Mouse (Mus musculus): ENCODE data around the gene Eif4ebp2.
A peak's percentile ranks its signal among the peaks of the same experiment; 100 is the strongest.

The Eif4ebp2 gene

DNA sequence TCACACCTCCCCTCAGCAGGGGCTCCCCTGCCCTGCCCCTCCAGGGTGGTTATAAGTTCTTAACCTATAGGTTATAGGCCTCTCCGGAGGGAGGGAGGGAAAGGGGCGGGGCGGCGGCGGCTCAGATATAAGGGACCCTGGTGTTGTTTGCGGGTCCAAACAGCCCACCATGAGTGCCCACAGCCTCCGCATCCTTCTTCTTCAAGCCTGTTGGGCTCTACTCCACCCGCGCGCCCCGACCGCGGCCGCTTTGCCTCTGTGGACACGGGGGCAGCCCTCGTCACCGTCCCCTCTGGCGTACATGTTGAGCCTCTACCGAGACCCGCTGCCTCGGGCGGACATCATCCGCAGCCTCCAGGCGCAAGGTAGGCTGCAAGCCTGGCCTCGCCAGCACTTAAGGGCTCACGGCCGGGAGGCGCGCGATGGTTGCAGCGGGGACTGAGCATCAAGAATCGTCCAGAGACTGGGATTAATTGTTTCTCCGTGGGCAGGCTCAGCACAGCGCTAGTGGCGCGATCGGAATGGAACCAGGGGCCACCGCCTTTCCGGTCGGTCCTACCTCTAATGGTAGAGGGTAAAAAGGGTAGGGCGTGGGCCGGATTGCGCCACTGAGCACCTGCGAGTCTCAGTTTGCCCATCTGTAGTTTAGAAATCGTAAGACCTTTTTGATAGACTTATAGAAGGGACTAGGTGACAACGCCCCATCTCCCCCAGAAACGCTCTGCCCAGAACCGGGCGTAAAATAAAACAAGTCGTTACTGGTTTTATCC lies 34.1 kb downstream of the Eif4ebp2 start:
- DNase-seq (ENCODE audit: low spot score), result no peak

DNA sequence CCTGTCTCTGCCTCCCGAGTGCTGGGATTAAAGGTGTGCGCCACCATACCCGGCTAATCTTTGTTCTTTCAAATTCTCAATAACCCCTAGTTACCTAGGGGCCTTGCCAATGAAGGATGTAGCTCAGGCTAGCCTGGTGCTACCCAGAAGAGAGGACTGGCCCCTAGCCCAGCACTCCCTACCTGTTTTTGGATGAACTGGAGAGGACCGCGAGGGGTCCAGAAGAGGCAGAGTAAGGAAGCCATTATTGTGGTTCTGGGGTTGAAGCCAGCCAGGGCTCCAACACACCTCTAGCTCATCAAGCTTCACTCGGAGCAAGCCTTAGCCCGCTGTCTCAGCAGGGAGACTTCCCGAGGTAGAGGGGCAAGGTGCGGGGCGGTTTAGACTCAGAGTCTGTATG lies 34.8 kb downstream of the Eif4ebp2 start, which contains the start of gene Nodal:
TSS of gene Nodal (plus strand) at position 301 of the 400 bp plus-strand sequence.
- no peak for DNase-seq (ENCODE audit: low spot score)

GRCm38 (mm10) chr10:61417046-61417445 lies 35.4 kb downstream of the Eif4ebp2 start:
- no peak for DNase-seq (ENCODE audit: low spot score)

- DNase-seq (ENCODE audit: low spot score), result no peak
These were observed 35.9 kb downstream of the Eif4ebp2 start for GRCm38 (mm10) chr10:61416561-61416960.

DNA sequence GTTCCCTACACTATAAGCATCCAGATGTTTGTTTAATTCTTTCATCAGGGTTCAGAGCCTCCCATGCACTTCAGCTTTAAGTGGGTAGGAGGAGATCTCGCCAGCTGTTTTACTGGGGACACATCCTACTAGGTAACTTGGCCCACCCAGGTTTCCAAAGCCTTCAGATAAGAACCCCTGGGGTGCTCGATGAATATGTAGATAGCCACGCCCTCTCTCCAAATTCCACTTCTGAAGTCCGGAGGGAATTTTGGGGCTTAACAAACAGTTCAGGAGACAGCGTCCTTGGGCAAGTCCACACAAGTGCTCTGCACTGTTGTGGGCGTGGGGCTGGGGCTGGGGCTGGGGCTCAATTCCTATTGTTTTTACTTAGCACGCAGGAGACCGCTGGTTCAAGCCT lies 36.6 kb downstream of the Eif4ebp2 start:
- no peak for DNase-seq (ENCODE audit: low spot score)

GRCm38 (mm10) chr10:61415240-61415639 lies 37.2 kb downstream of the Eif4ebp2 start:
- DNase-seq (ENCODE audit: low spot score), result no peak

DNA sequence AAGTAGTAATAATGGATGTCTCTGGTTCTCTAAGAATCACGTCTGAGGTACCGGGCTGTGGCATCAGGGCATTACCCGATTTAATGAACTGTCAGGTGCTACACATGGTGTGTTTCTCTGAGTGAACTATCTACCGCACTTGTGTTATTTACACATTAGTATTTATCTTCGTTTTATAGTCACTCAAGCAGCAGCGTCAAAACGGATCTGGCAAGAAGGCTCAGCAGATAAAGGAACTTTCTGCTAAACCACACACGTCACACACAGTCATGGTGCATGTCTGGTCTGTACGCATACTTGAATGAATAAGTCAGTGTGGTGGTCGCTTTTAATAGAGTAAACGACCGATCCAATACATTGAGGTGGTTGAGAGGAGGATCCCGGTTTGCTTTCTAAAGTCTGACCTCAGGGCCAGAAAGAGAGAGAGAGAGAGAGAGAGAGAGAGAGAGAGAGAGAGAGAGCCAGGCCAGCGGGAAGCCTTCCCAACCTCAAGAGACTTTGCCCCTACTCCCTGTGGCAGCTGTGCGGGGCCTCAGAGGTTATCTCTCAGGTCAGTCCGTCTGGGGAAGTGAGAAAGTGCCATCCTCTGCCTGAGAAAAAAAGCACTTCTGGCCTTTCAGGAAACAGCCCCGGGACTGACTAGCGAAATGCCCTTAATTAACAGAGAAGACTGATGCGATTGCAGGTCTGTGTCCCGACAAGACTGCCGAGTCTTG lies 39.4 kb downstream of the Eif4ebp2 start:
- DNase-seq (ENCODE audit: low spot score), result no peak

GRCm38 (mm10) chr10:61410193-61410592 lies 42.3 kb downstream of the Eif4ebp2 start:
- DNase-seq (ENCODE audit: low spot score), result no peak

DNA sequence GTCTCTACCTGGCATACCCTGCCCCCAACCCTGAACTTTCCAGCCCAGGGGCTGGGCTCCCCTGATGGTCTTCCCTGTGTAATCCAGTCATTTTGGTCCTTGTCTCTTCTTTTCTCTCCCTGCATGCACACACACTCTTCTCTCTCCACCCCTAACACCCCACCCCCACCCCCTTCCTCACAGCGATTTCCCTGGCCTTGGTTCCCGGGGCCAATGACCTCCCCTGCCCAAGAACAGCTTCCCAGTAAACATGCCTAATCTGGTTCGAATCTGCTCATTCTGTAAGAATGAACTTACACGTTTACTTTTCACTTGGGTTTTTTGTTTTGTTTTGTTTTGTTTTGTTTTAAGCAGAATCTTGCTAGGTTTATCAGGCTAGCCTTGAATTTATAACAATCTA lies 42.7 kb downstream of the Eif4ebp2 start:
- DNase-seq (ENCODE audit: low spot score), result no peak

DNA sequence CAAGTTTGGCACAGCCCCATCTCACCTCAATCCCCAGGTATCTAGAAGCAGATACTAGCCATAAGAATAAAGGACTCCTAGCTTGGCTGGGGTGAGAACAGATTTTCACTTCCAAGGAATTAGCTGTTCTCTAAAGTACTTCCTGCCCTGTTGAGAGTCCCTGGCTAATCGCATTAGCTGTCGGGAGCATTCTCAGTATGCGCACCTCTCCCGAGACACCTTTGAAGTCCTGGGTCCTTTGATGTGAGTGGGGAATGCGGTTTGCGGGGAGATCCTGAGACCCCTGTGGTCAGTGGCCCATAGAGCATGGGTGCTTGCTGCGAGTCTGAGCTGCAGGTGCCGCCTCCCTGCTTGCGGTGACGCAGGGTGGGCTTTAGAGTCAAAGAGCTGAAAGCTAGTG lies 46.5 kb downstream of the Eif4ebp2 start:
- no peak for DNase-seq (ENCODE audit: low spot score)

GRCm38 (mm10) chr10:61402911-61403310 lies 49.5 kb downstream of the Eif4ebp2 start:
- DNase-seq (ENCODE audit: low spot score), result no peak

- DNase-seq (ENCODE audit: low spot score), result no peak
These were observed 50.0 kb downstream of the Eif4ebp2 start for GRCm38 (mm10) chr10:61402480-61402879.

DNA sequence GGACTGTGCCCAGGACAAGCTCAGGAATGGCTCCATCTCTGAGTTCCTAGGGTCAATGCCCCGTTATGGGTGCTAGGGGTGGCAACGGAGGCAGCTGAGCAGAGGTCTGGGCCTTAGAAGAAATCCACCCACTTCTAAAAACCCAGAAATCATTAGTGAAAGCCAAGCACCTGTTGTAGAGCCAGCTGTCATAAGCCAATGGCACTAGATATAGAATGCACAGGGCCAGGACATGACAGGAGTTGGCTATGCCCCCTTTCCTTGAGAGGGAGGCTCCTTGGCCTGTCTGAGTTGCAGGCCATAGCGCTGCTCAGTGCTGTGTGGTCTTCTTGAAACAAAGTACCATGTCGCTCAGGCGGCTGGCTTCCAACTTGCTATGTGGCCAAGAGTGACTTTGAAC lies 52.1 kb downstream of the Eif4ebp2 start:
- no peak for DNase-seq (ENCODE audit: low spot score)

DNA sequence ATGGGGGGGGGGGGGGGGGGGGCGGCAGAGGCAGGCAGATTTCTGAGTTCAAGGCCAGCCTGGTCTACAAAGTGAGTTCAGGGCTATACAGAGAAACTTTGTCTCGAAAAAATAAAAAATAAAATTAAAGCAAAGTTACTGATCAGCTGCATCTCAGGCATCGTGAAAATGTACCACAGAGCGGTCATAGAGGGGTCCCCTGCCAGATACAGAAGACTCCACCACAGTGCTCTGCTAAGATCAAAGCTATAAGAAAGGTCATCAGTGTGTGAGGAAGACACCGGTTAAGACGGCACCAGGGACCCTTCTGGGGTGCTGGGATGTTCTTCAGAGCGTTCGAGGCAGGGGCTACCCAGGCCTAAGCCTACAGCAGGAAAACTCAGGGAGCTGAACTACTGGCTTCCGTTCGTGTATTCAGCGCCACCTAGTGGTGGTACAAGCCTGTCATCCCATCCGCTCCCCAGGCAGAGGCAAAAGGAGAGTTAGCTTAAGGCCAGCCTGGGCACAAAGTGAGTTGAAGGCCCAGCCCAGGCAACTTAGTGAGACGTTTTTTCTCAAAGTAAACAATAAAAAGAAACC lies 53.2 kb downstream of the Eif4ebp2 start:
- peak; percentile 60 for DNase-seq (ENCODE audit: low spot score)

DNA sequence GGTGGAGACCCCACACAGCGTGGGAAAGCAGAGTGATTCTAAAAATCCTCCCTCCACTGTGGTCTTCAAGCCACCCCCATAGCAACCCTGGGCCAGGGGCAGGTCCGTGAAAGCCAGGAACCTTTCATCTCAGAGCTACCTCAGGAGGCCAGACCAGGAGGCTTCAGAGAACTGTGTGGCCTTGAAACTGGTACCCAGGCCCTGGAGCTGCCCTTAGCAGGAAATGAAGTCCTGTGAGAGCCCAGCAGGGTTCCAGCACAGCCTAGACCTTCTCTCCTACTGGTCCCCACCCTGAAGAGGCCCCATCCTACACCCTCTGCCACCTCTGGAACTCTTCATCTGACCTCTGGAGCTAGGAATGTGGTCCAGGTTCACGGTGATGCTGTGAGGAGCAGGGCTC lies 54.3 kb downstream of the Eif4ebp2 start:
- DNase-seq (ENCODE audit: low spot score), result no peak

DNA sequence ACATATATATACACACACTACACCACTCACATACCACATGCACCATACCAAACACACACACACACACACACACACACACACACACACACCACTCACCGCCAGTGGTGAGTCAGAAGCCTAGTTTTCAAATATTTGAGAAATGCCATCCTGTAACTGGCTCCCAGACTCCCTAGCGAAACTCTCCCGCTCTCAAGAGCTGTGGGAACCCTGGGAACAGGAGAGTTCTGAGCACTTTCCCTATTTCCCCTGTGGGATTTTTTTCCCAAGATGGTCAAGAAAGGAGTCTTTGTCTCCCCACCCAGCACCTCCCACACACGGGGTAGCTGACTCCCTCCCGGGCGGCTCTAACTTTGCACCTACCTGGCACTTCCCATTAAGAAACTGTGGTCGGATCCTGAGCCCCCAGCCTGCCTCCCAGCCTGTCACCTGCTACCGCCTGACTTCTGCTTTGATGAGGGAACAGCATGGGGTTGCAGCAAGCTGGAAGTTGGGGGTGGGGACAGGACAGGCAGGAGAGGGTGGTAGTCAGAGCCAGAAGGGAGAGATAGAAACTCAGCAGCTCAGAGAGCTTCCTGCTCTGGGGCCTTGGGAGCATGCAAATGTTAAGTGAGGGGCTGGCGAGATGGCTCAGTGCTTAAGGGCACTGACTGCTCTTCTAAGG lies 57.9 kb downstream of the Eif4ebp2 start:
- DNase-seq (ENCODE audit: low spot score), result no peak

DNA sequence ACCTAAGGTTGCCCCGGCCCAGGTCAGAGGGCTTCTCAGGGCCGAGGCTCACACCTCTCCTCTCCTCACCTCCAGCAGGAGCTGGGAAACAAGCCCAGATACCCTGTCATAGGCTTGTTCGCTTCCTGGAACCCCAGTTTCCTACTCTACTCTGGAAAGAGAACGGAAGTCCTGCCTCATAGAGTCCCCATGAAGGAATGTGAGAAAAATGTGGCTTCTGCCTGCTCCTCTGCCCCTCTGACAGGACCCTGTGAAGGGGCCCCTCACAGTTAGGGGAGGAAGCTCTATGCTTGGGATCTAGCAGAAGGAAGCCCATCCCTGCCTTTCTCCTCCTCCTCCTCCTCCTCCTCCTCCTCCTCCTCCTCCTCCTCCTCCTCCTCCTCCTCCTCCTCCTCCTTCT lies 59.9 kb downstream of the Eif4ebp2 start:
- DNase-seq (ENCODE audit: low spot score), result no peak

- DNase-seq (ENCODE audit: low spot score), result no peak
These were observed 62.3 kb downstream of the Eif4ebp2 start for GRCm38 (mm10) chr10:61390148-61390547.

GRCm38 (mm10) chr10:61389020-61389419 lies 63.4 kb downstream of the Eif4ebp2 start:
- DNase-seq (ENCODE audit: low spot score), result no peak

DNA sequence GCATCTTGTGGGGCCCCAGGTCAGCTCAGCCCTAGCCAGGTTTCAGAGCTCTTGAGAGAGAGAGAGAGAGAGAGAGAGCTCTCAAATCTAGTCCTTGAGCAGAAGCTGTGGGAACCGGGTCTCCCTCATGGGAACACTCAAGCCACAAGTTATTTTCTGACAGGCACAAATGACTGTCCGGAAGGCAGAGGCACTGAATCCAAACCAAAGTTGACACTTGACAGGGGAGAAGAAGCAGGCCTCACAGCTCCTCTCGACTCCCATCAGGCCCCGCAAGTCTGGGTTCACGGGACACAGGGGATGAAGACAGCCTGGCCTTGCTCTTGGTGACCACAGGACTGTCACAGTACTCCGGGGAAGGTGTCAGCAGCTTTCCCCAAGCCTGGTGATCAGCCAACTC lies 66.2 kb downstream of the Eif4ebp2 start:
- DNase-seq (ENCODE audit: low spot score), result no peak

DNA sequence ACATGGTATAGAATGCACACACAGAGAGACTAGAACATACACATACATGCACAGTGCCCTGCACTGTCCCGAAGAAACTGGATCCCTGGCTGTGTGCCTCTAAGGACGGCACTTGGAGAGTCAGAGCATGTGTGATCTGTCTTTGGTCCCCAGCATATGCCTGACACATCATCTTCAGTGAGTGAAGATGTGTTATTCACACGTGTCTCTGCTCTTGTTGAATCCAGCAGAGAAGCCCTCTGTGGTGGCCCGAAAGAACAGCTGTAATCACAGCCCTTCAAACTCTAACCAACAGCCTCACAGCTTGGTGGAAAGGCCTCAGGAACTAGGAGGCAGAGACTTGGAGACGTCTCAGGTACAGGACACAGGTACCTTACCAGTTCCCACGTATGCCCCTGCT lies 67.3 kb downstream of the Eif4ebp2 start:
- no peak for DNase-seq (ENCODE audit: low spot score)

DNA sequence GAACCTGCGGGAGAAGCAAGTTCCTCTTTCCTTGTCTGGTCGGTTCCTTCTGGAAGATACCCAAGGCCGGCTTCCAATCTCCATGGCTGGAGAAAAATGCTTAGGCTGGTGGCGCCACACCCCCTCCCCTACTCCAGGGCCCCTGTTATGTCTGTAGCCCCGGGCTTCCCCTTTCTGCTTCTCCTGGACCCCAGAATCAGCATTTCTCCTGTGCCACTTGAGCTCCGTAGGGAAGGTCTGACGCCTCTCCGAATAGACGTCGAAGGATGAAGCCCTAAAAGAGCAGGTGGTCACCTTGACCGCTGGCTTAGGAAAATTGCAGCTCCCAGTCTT lies 68.8 kb downstream of the Eif4ebp2 start:
- no peak for DNase-seq (ENCODE audit: low spot score)
